Mouse (Mus musculus): Measurements from ENCODE around the gene Coro2a. TPM values are rescaled to one million over a fixed set of nuclear protein-coding genes. Genes with fewer than 3 reads are reported as not detected.

The Coro2a gene
- total and polyA plus RNA-seq, 3 experiments = 0.35 to 6.8 TPM; not detected in 1

DNA sequence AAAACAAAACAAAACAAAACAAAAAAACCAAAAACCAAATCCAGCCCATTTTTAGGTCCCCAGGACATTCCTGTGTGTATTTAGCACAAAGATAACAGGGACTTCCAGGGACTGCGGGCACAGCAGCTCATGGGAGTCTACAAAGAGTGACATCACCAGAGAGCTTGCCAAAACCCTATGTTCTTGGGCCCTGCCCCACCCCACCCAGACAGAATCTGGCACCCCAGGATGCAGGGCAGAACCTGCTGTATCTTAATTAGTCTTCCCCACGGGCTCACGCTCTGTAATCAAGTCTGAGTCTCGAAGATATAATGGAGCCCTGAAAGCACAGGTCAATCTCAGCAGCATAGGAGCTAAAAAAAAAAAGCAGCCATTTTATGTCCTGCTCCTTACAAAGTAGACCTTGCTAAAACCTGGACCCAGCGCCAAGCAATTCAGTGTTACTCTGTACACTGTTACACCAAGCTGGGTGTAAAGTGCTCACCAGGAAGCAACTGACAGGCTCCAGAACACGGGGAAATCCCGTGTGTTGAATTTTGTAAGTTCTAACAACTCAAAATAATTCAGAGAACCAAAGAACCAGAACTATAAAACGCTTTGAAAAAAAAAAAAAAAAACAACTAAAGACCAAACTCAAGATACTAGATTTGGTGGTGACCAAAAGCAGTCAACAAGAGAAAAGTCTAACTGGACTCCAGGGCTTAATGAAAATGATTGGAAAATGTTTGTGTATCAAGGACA is 34.9 kb downstream of the Coro2a start:
- no peak for DNase-seq (ENCODE audit: low read depth, low spot score)
- Histone ChIP-seq H3K4me3 (ENCODE audit: control insufficient read depth in 1 of 2, insufficient read depth in 1 of 2, low read depth in 2 of 2, low read length in 2 of 2) (no peak overlapping the region), H3K9ac (ENCODE audit: control insufficient read depth, low read depth, low read length, poor library complexity, severe bottlenecking) (no peak overlapping the region), H3K27me3 (ENCODE audit: control insufficient read depth in 1 of 2, insufficient read depth in 2 of 2, low read length in 2 of 2) (no peaks in the 10 kb centered on the region), H3K9me3 (replicated peaks; ENCODE audit: insufficient read depth, low read length) (no peaks in the 10 kb centered on the region), H3K36me3 (ENCODE audit: control insufficient read depth in 1 of 2, insufficient read depth in 2 of 2, low read length in 2 of 2) (peaks cover 0 to 34% of the 10 kb centered on the region in 2 experiments; a peak in 2 of 4 replicates), H3K27ac (ENCODE audit: control insufficient read depth, low read depth, low read length) (no peak overlapping the region), H3K79me2 (ENCODE audit: control insufficient read depth, insufficient read depth, low read length, poor library complexity) (no peaks in the 10 kb centered on the region), H3K4me1 (ENCODE audit: control insufficient read depth in 1 of 2, insufficient read depth in 2 of 2, low read length in 2 of 2) (peaks cover 20 to 48% of the 10 kb centered on the region in 2 experiments)
- TF ChIP-seq NRF1 (IDR thresholded peaks at IDR 0.05; ENCODE audit: insufficient read depth, low read depth, low read length, poor library complexity, severe bottlenecking) (no peak), ZNF384 (IDR thresholded peaks at IDR 0.05; ENCODE audit: low read depth, low read length) (0 out of 2 replicates have a peak, but pooled peaks have one; percentile 7)

DNA sequence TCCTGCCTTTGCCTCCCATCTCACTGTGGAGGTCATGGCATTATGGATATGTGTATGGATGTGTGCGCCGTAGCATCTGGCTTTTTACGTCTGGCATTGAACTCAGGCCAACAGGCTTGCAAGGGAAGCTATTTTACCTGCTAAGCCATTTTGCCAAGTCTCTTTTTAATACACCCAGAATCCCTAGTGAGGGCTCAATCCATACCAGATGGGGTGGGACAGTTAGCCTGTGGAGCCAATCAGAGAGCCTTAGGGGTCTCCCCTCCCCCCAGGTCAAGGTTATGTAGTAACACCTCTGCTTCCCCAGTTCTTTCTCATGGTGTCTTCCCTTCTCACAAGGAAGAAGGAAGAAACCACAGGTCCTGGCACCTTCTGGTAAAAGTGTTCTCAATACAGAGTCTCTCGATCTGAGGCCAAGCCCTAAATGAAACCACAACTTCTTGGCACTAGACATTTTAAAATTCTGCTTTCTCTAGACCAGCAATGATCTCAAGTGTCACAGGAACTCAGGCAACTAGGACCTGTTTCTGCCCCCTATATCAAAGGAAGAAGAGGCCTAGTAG is 36.5 kb downstream of the Coro2a start:
- Histone ChIP-seq H3K9me3 (replicated peaks; ENCODE audit: insufficient read depth, low read length) (no peaks in the 10 kb centered on the region), H3K9ac (ENCODE audit: control insufficient read depth, low read depth, low read length, poor library complexity, severe bottlenecking) (no peak overlapping the region), H3K27me3 (ENCODE audit: control insufficient read depth in 1 of 2, insufficient read depth in 2 of 2, low read length in 2 of 2) (no peaks in the 10 kb centered on the region), H3K79me2 (ENCODE audit: control insufficient read depth, insufficient read depth, low read length, poor library complexity) (no peaks in the 10 kb centered on the region), H3K4me3 (ENCODE audit: control insufficient read depth in 1 of 2, insufficient read depth in 1 of 2, low read depth in 2 of 2, low read length in 2 of 2) (no peak overlapping the region), H3K27ac (ENCODE audit: control insufficient read depth, low read depth, low read length) (peak overlapping the region; percentile 22; the same call in 1 of the 2 replicates), H3K4me1 (ENCODE audit: control insufficient read depth in 1 of 2, insufficient read depth in 2 of 2, low read length in 2 of 2) (peaks cover 23 to 54% of the 10 kb centered on the region in 2 experiments), H3K36me3 (ENCODE audit: control insufficient read depth in 1 of 2, insufficient read depth in 2 of 2, low read length in 2 of 2) (peaks cover 0 to 37% of the 10 kb centered on the region in 2 experiments; a peak in 2 of 4 replicates)
- peak; percentile 62 for DNase-seq (ENCODE audit: low read depth, low spot score)
- TF ChIP-seq JUND (IDR thresholded peaks at IDR 0.05; ENCODE audit: low read depth, low read length) (no peak), TBP (IDR thresholded peaks at IDR 0.05; ENCODE audit: low read depth, low read length) (0 out of 2 replicates have a peak, but pooled peaks have one; percentile 4)

DNA sequence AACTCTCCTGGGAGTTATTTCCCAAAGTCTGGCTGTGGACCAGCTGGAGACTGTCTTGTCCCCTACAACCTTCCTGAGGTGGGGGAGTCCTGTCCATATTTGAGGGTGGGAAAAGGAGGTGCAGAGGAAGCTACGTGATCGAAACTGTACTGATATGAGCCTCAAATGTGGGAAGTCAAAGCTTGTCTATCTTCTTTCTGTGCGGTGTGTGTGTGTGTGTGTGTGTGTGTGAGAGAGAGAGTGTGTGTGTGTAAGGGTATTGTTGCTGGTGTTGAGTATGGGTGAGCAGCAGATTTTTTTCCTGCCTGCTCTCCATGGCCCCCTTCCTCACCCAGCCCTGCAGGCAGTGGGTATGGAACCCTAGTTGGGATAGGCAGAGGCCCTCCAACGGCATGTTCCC is 37.8 kb downstream of the Coro2a start:
- H3K27me3 ChIP-seq (ENCODE audit: control insufficient read depth in 1 of 2, insufficient read depth in 2 of 2, low read length in 2 of 2) = no peaks in the 10 kb centered on the region
- peaks cover 23 to 55% of the 10 kb centered on the region in 2 experiments for H3K4me1 ChIP-seq (ENCODE audit: control insufficient read depth in 1 of 2, insufficient read depth in 2 of 2, low read length in 2 of 2)
- TF ChIP-seq GATA1 (IDR thresholded peaks at IDR 0.05; ENCODE audit: low read depth, low read length) (peak; percentile 56), ZC3H11A (IDR thresholded peaks at IDR 0.05; ENCODE audit: low read depth, low read length) (no peak), MEF2A (IDR thresholded peaks at IDR 0.05; ENCODE audit: extremely low read depth, insufficient replicate concordance, low read depth, low read length, poor library complexity, severe bottlenecking) (0 out of 2 replicates have a peak, but pooled peaks have one; percentile 1), NELFE (IDR thresholded peaks at IDR 0.05; ENCODE audit: low read depth, low read length) (peak; percentile 32), HCFC1 (IDR thresholded peaks at IDR 0.05; ENCODE audit: low read depth, low read length) (no peak), RCOR1 (IDR thresholded peaks at IDR 0.05; ENCODE audit: low read depth, low read length) (peak; percentile 37; the same call in 1 of the 2 replicates), ETS1 (IDR thresholded peaks at IDR 0.05; ENCODE audit: low read depth, low read length) (peak; percentile 63)

More for the DNA sequence above, 37.8 kb downstream of the Coro2a start:
- peak overlapping the region; percentile 75 for H3K27ac ChIP-seq (ENCODE audit: control insufficient read depth, low read depth, low read length)
- peak overlapping the region; percentile 39 for H3K9ac ChIP-seq (ENCODE audit: control insufficient read depth, low read depth, low read length, poor library complexity, severe bottlenecking)
- no peak for DNase-seq (ENCODE audit: low read depth, low spot score)
- H3K9me3 ChIP-seq (replicated peaks; ENCODE audit: insufficient read depth, low read length) = no peaks in the 10 kb centered on the region
- no peaks in the 10 kb centered on the region for H3K79me2 ChIP-seq (ENCODE audit: control insufficient read depth, insufficient read depth, low read length, poor library complexity)
- H3K4me3 ChIP-seq (ENCODE audit: control insufficient read depth in 1 of 2, insufficient read depth in 1 of 2, low read depth in 2 of 2, low read length in 2 of 2) = peak overlapping the region; percentile 39 to 45
- peaks cover 0 to 37% of the 10 kb centered on the region in 2 experiments; a peak in 2 of 4 replicates for H3K36me3 ChIP-seq (ENCODE audit: control insufficient read depth in 1 of 2, insufficient read depth in 2 of 2, low read length in 2 of 2)
